Mouse (Mus musculus): Measurements from ENCODE around the gene Far2.
"Not testable (repeated sequence)": the region's sequence is repeated elsewhere in the genome, so short reads cannot be mapped to it uniquely, and the experiment has no call there.

Gene Far2

GRCm38 (mm10) chr6:148116907-148117306 is 69.8 kb downstream of the Far2 start:
- no peak for DNase-seq (ENCODE audit: low spot score in 2 of 2)

DNA sequence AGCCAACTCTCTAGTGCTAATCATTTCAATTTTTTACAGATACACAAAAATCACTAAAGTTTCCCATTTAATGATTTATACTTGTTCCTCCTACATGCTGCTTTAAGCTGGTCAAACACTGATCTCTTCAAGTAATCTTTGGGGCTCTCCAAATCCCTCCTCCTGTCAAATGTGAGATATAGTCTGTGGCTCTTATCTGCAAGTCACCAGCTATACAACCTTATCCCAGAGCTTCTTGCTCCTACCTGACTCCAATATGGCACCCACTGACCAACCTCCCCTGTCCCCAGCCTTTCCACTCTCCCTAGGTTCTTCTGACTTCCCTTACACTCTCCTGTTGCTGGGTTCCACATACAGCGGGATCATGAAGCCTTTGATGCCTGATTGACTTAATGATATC is 70.6 kb downstream of the Far2 start:
- DNase-seq (ENCODE audit: low spot score in 2 of 2) = no peak

DNA sequence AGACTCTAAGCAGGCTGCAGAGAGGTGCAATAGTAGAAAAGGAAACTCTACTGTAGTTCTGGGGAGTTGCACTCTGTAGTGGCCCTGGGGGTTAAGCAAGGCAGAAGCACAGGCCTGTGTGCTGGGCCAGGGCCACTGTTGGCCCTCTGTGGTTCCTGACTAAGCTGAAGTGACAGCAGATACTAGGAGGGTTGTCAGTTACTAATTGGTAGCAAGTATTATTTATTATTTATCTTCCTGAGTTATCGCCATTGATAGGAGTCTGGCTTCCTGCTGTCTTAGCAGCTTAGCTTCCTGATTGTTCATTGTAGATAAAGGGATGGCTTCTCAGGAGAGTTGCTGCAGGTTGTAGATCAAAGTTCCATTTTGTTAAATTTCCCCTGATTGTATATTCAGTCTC is 73.6 kb downstream of the Far2 start:
- DNase-seq (ENCODE audit: low spot score in 2 of 2) = no peak

- DNase-seq (ENCODE audit: low spot score in 2 of 2) = not testable (repeated sequence)
These were observed 79.8 kb downstream of the Far2 start for GRCm38 (mm10) chr6:148126851-148127250.

- DNase-seq (ENCODE audit: low spot score in 2 of 2) = no peak
These were observed 85.3 kb downstream of the Far2 start for GRCm38 (mm10) chr6:148132314-148132713.

GRCm38 (mm10) chr6:148133536-148133935 is 86.5 kb downstream of the Far2 start:
- DNase-seq (ENCODE audit: low spot score in 2 of 2) = no peak

GRCm38 (mm10) chr6:148135769-148136382 is 88.8 kb downstream of the Far2 start:
- DNase-seq (ENCODE audit: low spot score in 2 of 2) = peak in 1 of 2 experiments; percentile 8

GRCm38 (mm10) chr6:148139288-148139995 is 92.4 kb downstream of the Far2 start:
- no peak for DNase-seq (ENCODE audit: low spot score in 2 of 2)

- DNase-seq (ENCODE audit: low spot score in 2 of 2) = no peak
These were observed 94.8 kb downstream of the Far2 start for GRCm38 (mm10) chr6:148141874-148142273.

DNA sequence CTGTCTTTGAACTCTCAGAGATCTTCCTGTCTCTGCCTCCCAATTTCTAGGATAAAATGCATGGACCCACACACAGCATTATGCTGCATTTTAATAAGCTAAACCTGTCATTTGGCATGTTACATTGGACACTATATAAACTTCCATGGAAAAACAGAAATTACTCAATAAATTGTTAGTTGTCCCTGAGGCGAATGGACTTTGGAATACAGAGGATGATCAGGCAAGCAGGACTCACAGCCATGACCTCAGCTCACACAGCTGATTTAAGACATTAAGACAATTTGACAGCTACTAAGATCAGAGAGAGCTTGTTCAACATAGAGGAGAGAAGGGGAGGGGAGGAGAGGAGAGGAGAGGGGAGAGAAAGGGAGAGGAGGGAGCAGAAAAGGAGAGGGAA is 95.4 kb downstream of the Far2 start:
- DNase-seq (ENCODE audit: low spot score in 2 of 2) = no peak

DNA sequence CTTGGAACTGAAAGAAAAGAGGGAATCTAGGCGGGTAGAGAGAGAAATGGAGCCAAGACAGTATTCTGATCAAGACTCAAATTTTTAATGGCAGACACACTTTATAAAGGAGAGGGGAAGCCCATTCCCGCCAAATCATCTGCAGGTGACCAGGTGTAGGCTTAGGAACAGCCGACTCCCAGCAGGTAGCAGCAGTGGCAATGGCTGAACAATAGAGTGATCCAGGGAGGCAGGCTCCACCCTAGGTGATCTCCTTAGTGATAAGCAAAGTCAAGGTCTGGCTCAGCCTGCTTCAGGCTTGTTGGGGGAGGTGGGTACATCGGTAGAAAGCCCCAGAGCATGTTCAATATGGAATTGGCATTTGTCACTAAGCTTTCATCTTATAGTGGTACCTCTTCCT is 105.2 kb downstream of the Far2 start:
- DNase-seq (ENCODE audit: low spot score in 2 of 2) = not testable (repeated sequence)

DNA sequence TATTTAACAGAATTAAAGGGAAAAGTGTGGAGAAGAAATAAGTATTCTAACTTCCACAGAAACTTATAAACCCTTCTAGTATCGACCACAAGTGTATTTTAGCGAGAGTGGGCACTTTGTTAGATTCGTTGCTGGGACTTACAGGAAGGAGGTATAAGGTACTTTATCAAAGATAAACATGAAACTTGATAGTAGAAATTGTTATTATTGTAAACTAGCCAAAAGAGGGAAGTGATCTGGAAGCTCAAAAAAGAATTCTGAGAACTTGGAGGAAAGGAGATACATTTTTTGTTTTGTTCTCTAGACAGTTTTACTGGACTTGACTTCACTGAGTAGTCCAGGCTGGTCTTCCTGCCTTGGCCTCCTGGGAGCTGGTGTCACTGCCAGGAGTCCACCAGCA is 125.8 kb downstream of the Far2 start:
- DNase-seq (ENCODE audit: low spot score in 2 of 2) = no peak

GRCm38 (mm10) chr6:148185694-148186093 is 138.6 kb downstream of the Far2 start:
- no peak for DNase-seq (ENCODE audit: low spot score in 2 of 2)

DNA sequence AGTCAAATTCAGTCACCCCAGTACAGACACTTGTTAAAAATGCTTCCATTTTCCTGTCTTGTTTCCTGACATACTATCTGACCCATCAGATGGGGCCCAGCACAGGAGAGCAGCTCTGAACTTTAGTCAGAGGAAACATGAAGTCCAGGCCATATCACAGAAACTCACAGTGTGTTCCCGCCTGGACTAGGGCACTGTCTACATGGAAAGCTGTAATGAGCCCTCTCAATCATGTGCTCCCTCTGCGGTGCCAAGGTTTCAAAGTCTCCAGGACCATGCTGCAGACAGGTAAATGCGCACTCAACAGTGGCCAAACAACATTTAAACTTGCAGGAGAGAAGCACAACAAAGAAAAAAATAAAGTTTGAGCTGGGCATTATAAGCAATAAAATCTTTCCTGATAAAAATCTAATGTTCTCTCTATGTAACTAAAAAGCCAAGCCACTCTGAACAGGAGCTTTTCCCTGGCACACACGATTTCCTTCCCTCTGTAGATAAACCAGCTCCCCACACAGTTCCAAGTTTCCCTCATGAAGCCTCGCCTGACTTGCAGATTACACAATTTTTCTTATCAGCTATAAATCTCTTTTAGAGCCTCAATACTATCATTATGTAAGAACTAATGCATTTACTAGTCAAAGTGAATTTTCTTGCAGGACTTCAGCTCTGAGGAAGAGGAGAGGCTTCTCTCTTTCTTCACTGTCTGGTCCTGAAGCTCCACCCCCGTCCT is 147.1 kb downstream of the Far2 start:
- DNase-seq (ENCODE audit: low spot score in 2 of 2) = no peak

GRCm38 (mm10) chr6:148199177-148199576 is 152.1 kb downstream of the Far2 start:
- DNase-seq (ENCODE audit: low spot score in 2 of 2) = no peak

DNA sequence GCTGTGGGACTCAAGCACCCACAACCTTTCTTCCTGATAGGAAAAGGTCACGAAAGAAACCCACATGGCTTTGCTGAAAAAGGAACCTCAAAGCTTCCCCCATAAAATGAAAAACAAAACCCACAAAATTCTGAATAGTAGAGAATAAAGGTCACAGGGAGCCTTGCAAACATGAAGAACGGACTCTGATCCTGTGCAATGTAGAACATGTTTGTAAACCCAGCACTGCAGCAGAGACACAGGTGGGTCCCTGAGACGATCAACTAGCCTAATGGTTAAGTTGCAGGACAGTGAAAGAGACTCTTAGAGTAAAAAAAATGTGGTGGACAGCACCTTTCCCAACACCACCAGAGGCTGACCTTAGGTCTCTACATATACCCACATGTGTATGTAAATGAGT is 152.7 kb downstream of the Far2 start:
- DNase-seq (ENCODE audit: low spot score in 2 of 2) = no peak

- DNase-seq (ENCODE audit: low spot score in 2 of 2) = no peak
These were observed 158.1 kb downstream of the Far2 start for GRCm38 (mm10) chr6:148205134-148205533.

- no peak for DNase-seq (ENCODE audit: low spot score in 2 of 2)
These were observed 160.5 kb downstream of the Far2 start for GRCm38 (mm10) chr6:148207522-148207921.

DNA sequence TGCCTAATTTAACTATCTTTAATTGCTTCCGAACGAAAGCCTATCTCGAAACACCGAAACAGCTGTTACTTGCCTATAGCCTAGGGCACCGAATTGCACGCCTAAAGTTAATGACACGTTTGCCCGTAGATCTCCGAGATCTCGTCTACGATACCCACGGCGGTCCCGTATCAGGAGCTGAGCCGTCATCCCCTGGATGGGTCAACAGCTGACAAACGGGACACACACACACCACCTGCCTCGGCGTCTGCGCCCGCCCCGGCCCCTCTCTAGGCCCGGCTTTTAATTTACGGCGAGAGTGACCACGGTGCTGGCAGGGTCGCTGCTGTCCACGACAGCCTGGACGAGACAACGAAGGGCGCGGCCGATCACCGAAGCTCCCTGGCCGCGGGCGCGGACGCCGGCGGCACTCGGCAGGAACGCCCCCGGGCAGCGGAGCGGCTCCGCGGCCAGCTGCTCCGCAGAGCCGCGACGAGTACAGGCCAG is 164.4 kb downstream of the Far2 start:
- peak in 1 of 2 experiments; percentile 5 for DNase-seq (ENCODE audit: low spot score in 2 of 2)

DNA sequence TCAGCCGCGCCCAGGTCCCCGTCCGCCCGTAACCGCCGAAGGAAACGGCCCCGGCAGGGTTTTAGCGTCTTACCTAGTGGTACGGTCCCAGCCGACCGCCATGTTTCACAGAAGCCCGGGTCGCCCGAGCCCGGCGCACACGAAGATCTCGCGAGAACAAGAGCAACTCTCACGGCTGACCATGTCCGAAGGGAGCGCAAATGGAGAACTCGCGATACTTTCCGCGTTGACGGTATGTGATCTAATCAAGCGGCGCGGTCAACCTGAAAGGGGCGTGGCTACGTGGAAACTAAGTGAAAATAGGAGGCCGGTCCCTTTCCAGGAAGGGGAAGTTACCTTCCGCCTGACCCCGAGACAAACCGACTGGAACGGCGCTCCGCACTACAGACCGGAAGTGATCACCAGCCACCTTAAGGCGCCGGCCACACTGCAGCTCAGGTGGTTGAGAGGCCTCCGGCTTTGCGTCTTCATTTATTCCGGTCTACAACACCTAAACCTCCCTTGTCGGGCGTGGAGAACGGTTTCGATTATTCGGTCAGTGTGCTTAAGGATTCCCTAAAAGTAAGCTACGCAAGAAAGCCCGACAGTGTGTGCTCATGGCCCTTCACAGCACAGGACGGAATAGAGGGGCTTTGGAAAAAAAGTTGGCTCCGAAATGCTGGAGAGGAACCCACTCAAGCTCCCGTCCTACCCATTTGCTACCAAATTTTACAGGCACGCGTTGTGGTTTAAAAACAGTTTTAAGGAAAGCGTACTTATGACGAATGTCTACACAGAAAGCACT is 165.0 kb downstream of the Far2 start, which contains the start of gene Ergic2:
Gene Ergic2 (minus strand): TSS at position 478 of the 784 bp plus-strand sequence.
- peak; percentile 98 for DNase-seq (ENCODE audit: low spot score in 2 of 2)

DNA sequence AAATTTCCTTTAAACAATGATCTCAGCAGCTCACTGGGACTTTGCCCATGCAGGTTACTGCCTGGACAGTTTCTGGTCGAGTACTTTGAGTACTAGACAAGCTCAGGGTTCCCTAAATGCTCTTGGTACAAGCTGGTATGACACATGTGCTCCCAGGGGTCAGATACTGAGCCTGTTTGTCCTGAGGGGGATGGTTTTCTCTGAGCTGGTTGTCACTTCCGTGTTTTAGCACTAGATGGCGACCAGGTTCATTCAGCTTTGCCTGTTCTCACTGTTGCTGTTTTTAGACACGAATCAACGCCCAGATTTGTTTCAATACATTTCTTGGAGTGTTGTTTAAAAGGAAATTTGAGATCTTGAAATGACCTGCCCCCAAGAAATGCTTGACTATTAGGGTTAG is 167.7 kb downstream of the Far2 start:
- peak; percentile 35 to 56 for DNase-seq (ENCODE audit: low spot score in 2 of 2)

DNA sequence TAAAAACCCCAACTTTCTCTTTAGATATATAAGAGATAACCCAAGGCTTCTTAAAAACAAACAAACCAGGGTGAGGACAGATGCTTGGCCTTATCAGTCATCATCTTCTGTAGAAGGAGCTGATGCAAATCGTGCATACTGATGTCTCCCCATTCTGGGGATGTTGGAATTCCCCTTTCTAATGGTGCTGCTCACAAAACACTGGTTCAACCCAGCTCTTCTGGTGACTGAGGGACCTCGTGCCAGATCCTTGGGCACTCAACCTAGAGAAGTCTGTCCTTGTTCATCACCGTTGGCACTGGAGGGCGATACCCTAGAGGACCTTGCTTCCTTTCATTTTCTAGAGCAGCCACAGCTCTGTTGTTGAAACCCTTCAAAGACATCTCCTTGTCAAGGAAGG is 169.7 kb downstream of the Far2 start:
- no peak for DNase-seq (ENCODE audit: low spot score in 2 of 2)
